Mouse (Mus musculus): Measurements from ENCODE around the gene Plcd4. TPM values are rescaled to one million over a fixed set of nuclear protein-coding genes. Genes with fewer than 3 reads are reported as not detected.

Plcd4 gene
- polyA plus RNA-seq, 1 experiment from 2014 or later, result 0.69 TPM

DNA sequence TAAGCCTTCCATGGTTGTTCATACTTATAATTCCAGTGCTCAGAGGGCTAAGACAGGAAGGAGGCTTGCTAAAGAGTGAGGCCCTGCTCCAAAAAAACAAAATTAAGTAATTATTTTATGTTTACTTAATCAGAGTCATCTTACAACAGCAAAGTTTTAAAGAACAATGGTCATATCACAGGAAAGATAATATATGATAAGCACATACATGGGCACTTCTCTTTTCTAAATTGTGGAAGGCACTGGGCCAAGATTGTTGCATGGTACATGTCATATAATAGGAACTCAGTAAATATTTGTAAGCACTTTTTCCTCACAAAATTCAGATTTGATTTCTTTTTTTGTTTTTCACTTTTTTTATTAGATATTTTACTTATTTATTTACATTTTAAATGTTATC, 22.8 kb upstream of the Plcd4 start:
- Histone ChIP-seq H3K4me1 (replicated peaks; ENCODE audit: control insufficient read depth, insufficient read depth, low read length) (no peaks in the 10 kb centered on the region), H3K36me3 (ENCODE audit: control insufficient read depth, insufficient read depth, low read length) (peaks cover 70% of the 10 kb centered on the region), H3K9ac (ENCODE audit: low read length) (no peak overlapping the region), H3K27me3 (replicated peaks; ENCODE audit: control insufficient read depth, insufficient read depth, low read length) (no peaks in the 10 kb centered on the region), H3K4me3 (ENCODE audit: low read depth, low read length) (no peak overlapping the region), H3K27ac (ENCODE audit: low read depth) (no peak overlapping the region), H3K9me3 (ENCODE audit: control insufficient read depth, low read length) (no peaks in the 10 kb centered on the region), H3K4me2 (ENCODE audit: low read length) (no peak overlapping the region)
- ATAC-seq (replicated peaks; ENCODE audit: low FRiP score, low TSS enrichment, low read depth) (no peak), DNase-seq (ENCODE audit: low spot score) (no peak)

- Histone ChIP-seq H3K4me2 (ENCODE audit: low read length) (no peak overlapping the region), H3K9ac (ENCODE audit: low read length) (no peak overlapping the region), H3K27ac (ENCODE audit: low read depth) (no peak overlapping the region), H3K4me3 (ENCODE audit: low read depth, low read length) (no peak overlapping the region), H3K27me3 (replicated peaks; ENCODE audit: control insufficient read depth, insufficient read depth, low read length) (no peaks in the 10 kb centered on the region), H3K36me3 (ENCODE audit: control insufficient read depth, insufficient read depth, low read length) (peaks cover 96% of the 10 kb centered on the region), H3K4me1 (replicated peaks; ENCODE audit: control insufficient read depth, insufficient read depth, low read length) (no peaks in the 10 kb centered on the region), H3K9me3 (ENCODE audit: control insufficient read depth, low read length) (no peaks in the 10 kb centered on the region)
- DNase-seq (ENCODE audit: low spot score) (no peak), ATAC-seq (replicated peaks; ENCODE audit: low FRiP score, low TSS enrichment, low read depth) (no peak)
- 91% methylated on average over 4 of the region's 4 CpGs for WGBS
Measured at GRCm38 (mm10) chr1:74524746-74525145, 17.9 kb upstream of the Plcd4 start.

- WGBS, result 92% methylated on average over 7 of the region's 7 CpGs
- peaks cover 93% of the 10 kb centered on the region for H3K36me3 ChIP-seq (ENCODE audit: control insufficient read depth, insufficient read depth, low read length)
- H3K9ac ChIP-seq (ENCODE audit: low read length), result no peak overlapping the region
- no peaks in the 10 kb centered on the region for H3K9me3 ChIP-seq (ENCODE audit: control insufficient read depth, low read length)
- H3K4me2 ChIP-seq (ENCODE audit: low read length), result no peak overlapping the region
- no peak overlapping the region for H3K4me3 ChIP-seq (ENCODE audit: low read depth, low read length)
- no peak overlapping the region for H3K27ac ChIP-seq (ENCODE audit: low read depth)
- no peaks in the 10 kb centered on the region for H3K4me1 ChIP-seq (replicated peaks; ENCODE audit: control insufficient read depth, insufficient read depth, low read length)
- no peaks in the 10 kb centered on the region for H3K27me3 ChIP-seq (replicated peaks; ENCODE audit: control insufficient read depth, insufficient read depth, low read length)
- ATAC-seq (replicated peaks; ENCODE audit: low FRiP score, low TSS enrichment, low read depth) (no peak), DNase-seq (ENCODE audit: low spot score) (no peak)
Measured at GRCm38 (mm10) chr1:74528589-74528988, 14.1 kb upstream of the Plcd4 start.

GRCm38 (mm10) chr1:74538650-74539049, 4.0 kb upstream of the Plcd4 start:
- no peaks in the 10 kb centered on the region for H3K36me3 ChIP-seq (ENCODE audit: control insufficient read depth, insufficient read depth, low read length)
- H3K27me3 ChIP-seq (replicated peaks; ENCODE audit: control insufficient read depth, insufficient read depth, low read length), result no peaks in the 10 kb centered on the region
- no peak overlapping the region for H3K27ac ChIP-seq (ENCODE audit: low read depth)
- H3K9me3 ChIP-seq (ENCODE audit: control insufficient read depth, low read length), result no peaks in the 10 kb centered on the region
- no peak overlapping the region for H3K9ac ChIP-seq (ENCODE audit: low read length)
- H3K4me2 ChIP-seq (ENCODE audit: low read length), result no peak overlapping the region
- no peak for DNase-seq (ENCODE audit: low spot score)
- ATAC-seq (replicated peaks; ENCODE audit: low FRiP score, low TSS enrichment, low read depth), result no peak
- H3K4me1 ChIP-seq (replicated peaks; ENCODE audit: control insufficient read depth, insufficient read depth, low read length), result no peaks in the 10 kb centered on the region
- no peak overlapping the region for H3K4me3 ChIP-seq (ENCODE audit: low read depth, low read length)

- DNase-seq (ENCODE audit: low spot score) (no peak), ATAC-seq (replicated peaks; ENCODE audit: low FRiP score, low TSS enrichment, low read depth) (no peak)
- no peaks in the 10 kb centered on the region for H3K4me1 ChIP-seq (replicated peaks; ENCODE audit: control insufficient read depth, insufficient read depth, low read length)
- H3K4me2 ChIP-seq (ENCODE audit: low read length), result no peak within 1 kb of the TSS
- WGBS, result 84% methylated on average over 4 of the region's 4 CpGs
- no peaks in the 10 kb centered on the region for H3K27me3 ChIP-seq (replicated peaks; ENCODE audit: control insufficient read depth, insufficient read depth, low read length)
- no peaks in the 10 kb centered on the region for H3K9me3 ChIP-seq (ENCODE audit: control insufficient read depth, low read length)
- no peaks in the 10 kb centered on the region for H3K36me3 ChIP-seq (ENCODE audit: control insufficient read depth, insufficient read depth, low read length)
- no peak within 1 kb of the TSS for H3K9ac ChIP-seq (ENCODE audit: low read length)
- no peak within 1 kb of the TSS for H3K4me3 ChIP-seq (ENCODE audit: low read depth, low read length)
- no peak within 1 kb of the TSS for H3K27ac ChIP-seq (ENCODE audit: low read depth)
Measured at GRCm38 (mm10) chr1:74544184-74544583, 1.5 kb downstream of the Plcd4 start, which contains the start of gene Usp37. Usp37 (minus strand) TSS chr1:74544284.

DNA sequence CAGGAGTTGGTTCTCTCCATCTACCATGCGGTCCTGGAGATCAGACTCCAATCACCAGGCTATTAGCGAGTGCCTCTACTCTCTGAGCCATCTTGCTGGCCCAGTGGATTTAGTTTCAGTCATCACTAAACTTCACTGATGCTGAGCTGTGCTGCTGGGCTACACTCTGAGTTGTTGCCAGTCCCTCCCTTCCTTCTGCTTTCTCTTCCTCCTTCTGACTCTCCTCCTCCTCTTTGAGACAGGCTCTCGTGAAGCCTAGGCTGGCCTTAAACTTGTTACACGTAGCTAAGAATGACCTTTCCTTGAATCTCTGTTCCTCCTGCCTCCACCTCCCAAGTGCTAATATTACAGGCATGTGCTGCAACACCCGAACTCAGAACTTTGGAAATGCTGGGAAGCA, 16.4 kb downstream of the Plcd4 start:
- DNase-seq (ENCODE audit: low spot score), result no peak
- no peak overlapping the region for H3K27ac ChIP-seq (ENCODE audit: low read depth)
- no peaks in the 10 kb centered on the region for H3K4me1 ChIP-seq (replicated peaks; ENCODE audit: control insufficient read depth, insufficient read depth, low read length)
- H3K4me3 ChIP-seq (ENCODE audit: low read depth, low read length), result no peak overlapping the region
- H3K27me3 ChIP-seq (replicated peaks; ENCODE audit: control insufficient read depth, insufficient read depth, low read length), result no peaks in the 10 kb centered on the region
- no peaks in the 10 kb centered on the region for H3K9me3 ChIP-seq (ENCODE audit: control insufficient read depth, low read length)
- ATAC-seq (replicated peaks; ENCODE audit: low FRiP score, low TSS enrichment, low read depth), result no peak
- H3K4me2 ChIP-seq (ENCODE audit: low read length), result no peak overlapping the region
- no peak overlapping the region for H3K9ac ChIP-seq (ENCODE audit: low read length)
- H3K36me3 ChIP-seq (ENCODE audit: control insufficient read depth, insufficient read depth, low read length), result no peaks in the 10 kb centered on the region
- WGBS, result 85% methylated on average over 5 of the region's 5 CpGs

- no peak overlapping the region for H3K4me3 ChIP-seq (ENCODE audit: low read depth, low read length)
- H3K27ac ChIP-seq (ENCODE audit: low read depth), result no peak overlapping the region
- no peaks in the 10 kb centered on the region for H3K9me3 ChIP-seq (ENCODE audit: control insufficient read depth, low read length)
- no peak overlapping the region for H3K9ac ChIP-seq (ENCODE audit: low read length)
- no peaks in the 10 kb centered on the region for H3K27me3 ChIP-seq (replicated peaks; ENCODE audit: control insufficient read depth, insufficient read depth, low read length)
- WGBS, result 94% methylated on average over 6 of the region's 6 CpGs
- DNase-seq (ENCODE audit: low spot score), result no peak
- no peaks in the 10 kb centered on the region for H3K4me1 ChIP-seq (replicated peaks; ENCODE audit: control insufficient read depth, insufficient read depth, low read length)
- no peak for ATAC-seq (replicated peaks; ENCODE audit: low FRiP score, low TSS enrichment, low read depth)
- no peak overlapping the region for H3K4me2 ChIP-seq (ENCODE audit: low read length)
- peaks cover 59% of the 10 kb centered on the region for H3K36me3 ChIP-seq (ENCODE audit: control insufficient read depth, insufficient read depth, low read length)
Measured at GRCm38 (mm10) chr1:74565834-74566233, 23.1 kb downstream of the Plcd4 start.

DNA sequence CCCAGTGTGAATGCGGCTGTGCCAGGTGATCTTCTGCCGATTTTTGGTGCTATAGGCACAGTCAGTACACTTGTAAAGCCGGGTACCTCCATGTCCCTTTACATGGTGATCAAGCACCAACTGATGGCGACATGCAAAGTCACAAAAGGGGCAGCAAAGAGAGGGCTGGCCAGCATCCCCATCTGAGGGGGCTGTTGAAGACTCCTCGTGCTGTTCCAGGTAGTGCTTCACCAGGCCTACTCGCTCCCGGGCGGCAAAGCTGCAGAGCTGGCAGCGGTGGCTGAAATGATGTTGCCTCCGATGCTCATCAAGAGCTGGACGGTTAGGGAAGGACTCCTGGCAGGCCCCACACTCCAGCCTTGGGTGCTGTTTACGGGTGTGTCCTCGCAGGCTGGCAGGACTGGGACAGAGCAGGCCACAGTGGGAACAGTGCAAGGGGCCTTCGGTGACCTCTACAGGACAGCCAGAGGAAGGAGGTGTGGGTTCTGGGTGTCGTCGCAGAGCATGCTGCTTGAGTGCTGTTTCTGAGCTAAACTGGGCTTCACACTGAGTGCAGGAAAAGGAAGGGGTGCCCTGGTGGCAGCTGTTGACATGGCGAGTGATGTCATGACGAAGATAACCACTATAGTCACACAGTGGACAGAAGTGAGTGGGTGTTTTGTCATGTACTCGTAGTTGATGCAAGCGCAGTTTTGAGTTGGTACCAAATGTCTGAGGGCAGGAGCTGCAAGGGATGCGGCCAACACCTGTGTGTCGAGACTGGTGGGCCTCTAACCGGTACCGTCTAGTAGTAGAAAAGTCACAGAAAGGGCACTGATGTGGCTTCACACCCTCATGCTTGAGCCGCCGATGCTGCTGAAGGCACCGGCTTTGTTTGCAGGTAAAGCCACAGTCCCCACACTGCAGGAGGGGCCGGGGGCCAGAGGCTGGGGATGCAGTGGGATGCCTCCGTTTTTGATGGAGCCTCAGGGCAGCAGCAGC, 27.3 kb downstream of the Plcd4 start:
- Histone ChIP-seq H3K36me3 (ENCODE audit: control insufficient read depth, insufficient read depth, low read length) (peaks cover 94% of the 10 kb centered on the region), H3K27ac (ENCODE audit: low read depth) (no peak overlapping the region), H3K4me2 (ENCODE audit: low read length) (no peak overlapping the region), H3K4me1 (replicated peaks; ENCODE audit: control insufficient read depth, insufficient read depth, low read length) (no peaks in the 10 kb centered on the region), H3K9ac (ENCODE audit: low read length) (no peak overlapping the region), H3K9me3 (ENCODE audit: control insufficient read depth, low read length) (no peaks in the 10 kb centered on the region), H3K4me3 (ENCODE audit: low read depth, low read length) (no peak overlapping the region), H3K27me3 (replicated peaks; ENCODE audit: control insufficient read depth, insufficient read depth, low read length) (no peaks in the 10 kb centered on the region)
- no peak for DNase-seq (ENCODE audit: low spot score)
- no peak for ATAC-seq (replicated peaks; ENCODE audit: low FRiP score, low TSS enrichment, low read depth)
- WGBS, result 93% methylated on average over 29 of the region's 29 CpGs

DNA sequence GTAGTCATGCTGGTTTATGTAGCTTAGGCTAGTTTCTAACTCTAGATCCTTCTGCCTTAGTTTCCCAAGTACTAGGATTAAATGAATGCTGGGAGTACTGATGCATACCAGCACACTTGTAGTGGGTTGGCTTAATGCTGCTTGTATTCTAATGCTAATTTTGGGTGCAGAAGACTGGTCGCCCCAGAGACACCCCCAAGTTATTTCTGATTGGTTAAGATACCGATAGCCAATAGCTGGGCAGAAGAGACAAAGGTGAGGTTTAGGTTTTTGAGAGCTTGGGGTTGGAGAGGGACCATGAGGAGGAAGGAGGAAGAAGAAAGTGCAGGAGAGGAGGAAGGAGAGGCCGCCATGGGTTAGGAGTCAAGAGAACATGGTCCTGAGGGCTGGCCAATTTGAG, 39.9 kb downstream of the Plcd4 start:
- H3K9ac ChIP-seq (ENCODE audit: low read length), result no peak overlapping the region
- H3K4me3 ChIP-seq (ENCODE audit: low read depth, low read length), result no peak overlapping the region
- H3K4me2 ChIP-seq (ENCODE audit: low read length), result no peak overlapping the region
- H3K36me3 ChIP-seq (ENCODE audit: control insufficient read depth, insufficient read depth, low read length), result peaks cover 56% of the 10 kb centered on the region
- H3K27me3 ChIP-seq (replicated peaks; ENCODE audit: control insufficient read depth, insufficient read depth, low read length), result no peaks in the 10 kb centered on the region
- no peaks in the 10 kb centered on the region for H3K9me3 ChIP-seq (ENCODE audit: control insufficient read depth, low read length)
- no peak for ATAC-seq (replicated peaks; ENCODE audit: low FRiP score, low TSS enrichment, low read depth)
- no peak for DNase-seq (ENCODE audit: low spot score)
- no peak overlapping the region for H3K27ac ChIP-seq (ENCODE audit: low read depth)
- 82% methylated on average over 3 of the region's 3 CpGs for WGBS
- H3K4me1 ChIP-seq (replicated peaks; ENCODE audit: control insufficient read depth, insufficient read depth, low read length), result peaks cover 7% of the 10 kb centered on the region
